ENCODE assay signal across 9 mouse cellular contexts in the genomic region with DNA sequence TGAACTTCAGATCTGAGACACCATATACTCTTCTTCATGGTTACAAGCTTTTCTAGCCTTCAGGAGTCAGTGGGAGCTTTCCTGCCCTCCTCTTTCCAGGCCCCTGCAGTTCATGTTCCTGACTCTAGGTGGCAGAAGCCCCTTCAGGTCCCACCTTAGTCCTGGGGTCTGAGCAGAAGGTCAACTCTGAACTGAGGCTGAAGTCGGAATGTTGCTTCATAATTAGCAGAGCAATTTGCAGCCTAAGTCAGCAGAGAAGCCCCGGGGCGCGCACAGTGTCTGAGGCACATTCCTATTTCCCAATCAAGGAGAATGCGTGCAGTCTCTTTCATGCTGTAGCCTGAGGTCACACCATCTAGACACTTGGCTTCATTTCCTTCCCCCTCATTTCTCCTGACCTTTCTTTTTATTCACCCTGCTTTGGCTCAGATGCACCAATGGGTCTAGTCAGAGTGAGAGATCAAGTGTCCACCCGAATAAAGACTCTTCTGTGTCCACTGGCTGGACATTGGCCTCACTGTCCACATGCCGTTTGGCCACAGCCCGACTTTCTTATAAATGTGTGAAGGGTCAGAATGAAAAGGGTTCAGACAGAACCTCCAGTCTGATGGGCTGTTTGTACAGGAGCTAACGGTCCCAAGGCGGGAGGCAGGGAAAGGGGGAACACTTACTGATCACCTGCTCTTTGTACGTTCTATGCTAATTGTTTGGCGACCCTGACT. TPM values are rescaled to one million over a fixed set of nuclear protein-coding genes. Genes with fewer than 3 reads are reported as not detected.
DNase-seq lines count a peak whose midpoint lies in the region; ATAC-seq and TF ChIP-seq lines count a peak whose summit lies in the region.
"Had no signal": no experiment of that assay in that cellular context is flagged by ENCODE, and none has a peak within 500 bp of the region (broad histone marks: within the 10 kb centered on the region; RNA-seq: fewer than 3 reads in every experiment).

No protein-coding gene starts in this region.

- no peak for ATAC-seq in liver, embryonic 12.5 days

- H3K36me3 ChIP-seq in liver, adult 2 months (ENCODE audit: control insufficient read depth, insufficient read depth, low read length): no peaks in the 10 kb centered on the region
- no peaks in the 10 kb centered on the region for H3K36me3 ChIP-seq in liver, embryonic 12.5 days
- H3K36me3 ChIP-seq: lung, embryonic 15.5 days had no signal

- H3K9me3 ChIP-seq in liver, embryonic 12.5 days (replicated peaks): no peaks in the 10 kb centered on the region
- H3K9me3 ChIP-seq: lung, embryonic 15.5 days had no signal

- peaks cover 6% of the 10 kb centered on the region; the same call in 1 of the 2 replicates for H3K4me1 ChIP-seq in liver, adult 2 months (ENCODE audit: control insufficient read depth, insufficient read depth, low read length)
- H3K4me1 ChIP-seq in liver, embryonic 12.5 days: no peaks in the 10 kb centered on the region
- H3K4me1 ChIP-seq: lung, embryonic 15.5 days had no signal

- no peak overlapping the region for H3K4me3 ChIP-seq in liver, adult 2 months (ENCODE audit: insufficient read depth, low read depth, low read length)
- no peak overlapping the region for H3K4me3 ChIP-seq in liver, embryonic 12.5 days
- H3K4me3 ChIP-seq: lung, embryonic 15.5 days had no signal

- WGBS in liver, adult 2 months: 47% methylated on average over 12 of the region's 12 CpGs
- 73% methylated on average over 12 of the region's 12 CpGs for WGBS in liver, embryonic 12.5 days (ENCODE audit: insufficient replicate concordance)

- TF ChIP-seq CTCF in liver, adult 2 months (IDR thresholded peaks at IDR 0.05; ENCODE audit: low read depth, low read length): peak; percentile 76

- peak; percentile 58 to 68 for DNase-seq in cerebellum, postnatal 14 days
- DNase-seq in cerebellum, adult 8-10 months: no peak
- peak; percentile 53 for DNase-seq in liver, adult 2 months (ENCODE audit: extremely low read depth, low read depth, low spot score)
- DNase-seq in adrenal gland, adult 2 months: peak; percentile 39
- DNase-seq in heart, postnatal 36 days: peak; percentile 44
- DNase-seq in lung, postnatal 4 days: peak; percentile 34 to 38
- no peak for DNase-seq in T-cell, adult 2 months (ENCODE audit: low spot score)

- no peaks in the 10 kb centered on the region for H3K79me2 ChIP-seq in liver, adult 2 months (ENCODE audit: control insufficient read depth, insufficient read depth, low read length)

- H3K9ac ChIP-seq in liver, adult 2 months (ENCODE audit: low read depth, low read length): no peak overlapping the region
- no peak overlapping the region for H3K9ac ChIP-seq in liver, embryonic 12.5 days
- H3K9ac ChIP-seq: lung, embryonic 15.5 days had no signal

- H3K27me3 ChIP-seq in liver, adult 2 months (ENCODE audit: control insufficient read depth, insufficient read depth, low read length): no peaks in the 10 kb centered on the region
- no peaks in the 10 kb centered on the region for H3K27me3 ChIP-seq in liver, embryonic 12.5 days (replicated peaks)
- H3K27me3 ChIP-seq: lung, embryonic 15.5 days had no signal

- H3K27ac ChIP-seq in liver, adult 2 months (replicated peaks; ENCODE audit: insufficient read depth, low read depth, low read length): no peak overlapping the region
- no peak overlapping the region for H3K27ac ChIP-seq in liver, embryonic 12.5 days
- H3K27ac ChIP-seq: lung, embryonic 15.5 days had no signal

- no peak overlapping the region for H3K4me2 ChIP-seq in liver, embryonic 12.5 days
- H3K4me2 ChIP-seq: lung, embryonic 15.5 days had no signal

- intact Hi-C loops in heart, postnatal 36 days (cut with DNase I): loop anchor here (2.0 kb wide), 1 partner anchor 1052 kb away; no protein-coding TSS in a partner anchor

- TF ChIP-seq POLR2A in liver, adult 2 months (IDR thresholded peaks at IDR 0.05; ENCODE audit: extremely low read depth, insufficient read depth, low read length): no peak

RNA-seq across cellular contexts. Expression of a gene that starts 58.4 kb away (rescaled TPM):
- total RNA-seq in liver, adult 2 months (2014; rRNA removed): 0.09 and 0.13 TPM in 2 replicates
- polyA plus RNA-seq in liver, adult 2 months (2012; rRNA removed): under 0.01 TPM in 1 of 2 replicates, not detected in the other
- 0.01 and 0.02 TPM in 2 replicates for polyA plus RNA-seq in liver, embryonic 12.5 days (2016; fragmentation: Nextera tagmentation; extraction: Ambion mirVana)
- total RNA-seq in adrenal gland, adult 2 months (2021): under 1 TPM; 0.03 to 0.06 TPM
- under 0.01 TPM in 1 of 2 replicates, not detected in the other for polyA plus RNA-seq in adrenal gland, adult 2 months (2012; rRNA removed)
- under 1 TPM in 1 of 2 experiments, not detected in 1; 0.03 TPM for total RNA-seq in heart, postnatal 36 days (2021)

Comparison
In these comparisons a context has a peak if more than half of its experiments do, and no peak if none do; other contexts are left out.
1. DNase-seq: peak in cerebellum, postnatal 14 days (2 of 2), liver, adult 2 months (single experiment), adrenal gland, adult 2 months (single experiment), heart, postnatal 36 days (2 of 2) and lung, postnatal 4 days (2 of 2); none in cerebellum, adult 8-10 months (single experiment) and T-cell, adult 2 months (single experiment).